Mouse (Mus musculus) forebrain, embryonic 16.5 days (tissue): ENCODE measurements around the gene Map3k5. TPM values are rescaled to one million over a fixed set of nuclear protein-coding genes. Genes with fewer than 3 reads are reported as not detected.

Source experiments
- ATAC-seq: fragments of 200-750 bp; cut with Nextera tagmentation; 2 replicates; pipeline ENCODE4 v1.8.0; 2017; ENCODE audit warnings: mild to moderate bottlenecking, moderate library complexity
- H3K27ac ChIP-seq: fragments of 300-500 bp; sonication (generic); 2 replicates; pipeline ENCODE4 v1.5.1; 2014; ENCODE audit warnings: low read length, control low read depth
- H3K27me3 ChIP-seq: fragments of 300-500 bp; sonication (generic); replicated peaks from 2 replicates; pipeline ENCODE4 v1.6.1; 2014; ENCODE audit warnings: low read length; ENCODE audit not compliant: control insufficient read depth, insufficient read depth
- H3K36me3 ChIP-seq: fragments of 300-500 bp; sonication (generic); 2 replicates; pipeline ENCODE4 v1.6.1; 2014; ENCODE audit not compliant: control insufficient read depth, insufficient read depth
- H3K4me1 ChIP-seq: fragments of 300-500 bp; sonication (generic); replicated peaks from 2 replicates; pipeline ENCODE4 v1.6.1; 2014; ENCODE audit warnings: low read length; ENCODE audit not compliant: control insufficient read depth, insufficient read depth
- H3K4me2 ChIP-seq: fragments of 300-500 bp; sonication (generic); 2 replicates; pipeline ENCODE4 v1.6.1; 2014; ENCODE audit warnings: mild to moderate bottlenecking, low read length, control low read depth
- H3K4me3 ChIP-seq: fragments of 300-500 bp; sonication (generic); replicated peaks from 2 replicates; pipeline ENCODE4 v1.5.1; 2014; ENCODE audit warnings: mild to moderate bottlenecking, low read length, control low read depth
- H3K9ac ChIP-seq: fragments of 300-500 bp; sonication (generic); replicated peaks from 2 replicates; pipeline ENCODE4 v1.6.1; 2014; ENCODE audit warnings: low read depth, low read length, control low read depth
- H3K9me3 ChIP-seq: fragments of 300-500 bp; sonication (generic); 2 replicates; pipeline ENCODE4 v1.6.1; 2016; ENCODE audit warnings: low read length; ENCODE audit not compliant: control insufficient read depth
- WGBS: fragments of 180-500 bp; shearing (Covaris S2); extraction: QIAGEN DNeasy Blood & Tissue Kit; methylation state at CpG from one replicate; pipeline ENCODE4 v1.1.7; 2014; 5-methylcytosine and 5-hydroxymethylcytosine counted together
- polyA plus RNA-seq: library from polyadenylated mRNA; unstranded; fragments of >200 nt; fragmentation: Nextera tagmentation; extraction: Ambion mirVana; gene quantifications from 2 replicates; pipeline ENCODE4 v1.2.1, GENCODE M21; 2015

Map3k5 gene
- polyA plus RNA-seq, 1 experiment from 2014 or later, result 0.84 TPM

DNA sequence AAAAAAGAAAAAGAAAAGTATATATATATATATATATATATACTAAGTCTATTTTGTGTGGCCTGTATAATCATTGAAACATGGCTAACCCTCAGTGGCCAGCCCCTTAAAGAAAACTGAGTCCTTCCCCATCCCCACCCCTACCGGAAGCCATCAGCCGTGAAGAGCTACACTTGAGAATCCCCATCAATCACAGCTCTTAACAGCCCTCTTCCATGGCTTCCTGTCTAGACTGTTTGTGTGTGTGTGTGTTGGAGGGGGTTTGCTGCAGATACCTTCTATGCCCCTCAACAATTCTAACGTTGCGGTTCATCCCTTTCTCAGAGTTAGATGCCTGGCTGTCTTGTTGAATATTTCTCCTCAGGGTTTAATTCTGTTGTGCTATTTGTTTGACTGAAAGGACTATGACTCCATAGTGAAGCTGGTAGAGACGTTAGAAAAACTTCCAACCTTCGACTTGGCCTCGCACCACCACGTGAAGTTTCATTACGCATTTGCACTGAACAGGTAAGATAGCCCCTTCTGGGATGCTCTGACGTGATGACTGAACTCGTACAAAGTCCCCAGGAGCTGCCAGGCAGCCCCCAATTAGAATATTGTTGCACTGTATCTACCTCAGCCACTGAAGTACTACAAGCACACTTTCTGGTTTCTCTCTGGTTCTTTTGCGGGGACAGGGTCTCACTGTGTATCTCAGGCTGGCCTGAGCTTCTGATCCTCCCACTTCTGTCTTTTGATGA, 91.7 kb downstream of the Map3k5 start:
- Histone ChIP-seq H3K27ac (no peak overlapping the region), H3K9me3 (no peaks in the 10 kb centered on the region), H3K36me3 (no peaks in the 10 kb centered on the region; the same call in 1 of the 2 replicates), H3K27me3 (no peaks in the 10 kb centered on the region), H3K4me1 (no peaks in the 10 kb centered on the region), H3K9ac (no peak overlapping the region), H3K4me3 (no peak overlapping the region), H3K4me2 (no peak overlapping the region)
- no peak for ATAC-seq
- WGBS, result 86% methylated on average over 12 of the region's 12 CpGs

DNA sequence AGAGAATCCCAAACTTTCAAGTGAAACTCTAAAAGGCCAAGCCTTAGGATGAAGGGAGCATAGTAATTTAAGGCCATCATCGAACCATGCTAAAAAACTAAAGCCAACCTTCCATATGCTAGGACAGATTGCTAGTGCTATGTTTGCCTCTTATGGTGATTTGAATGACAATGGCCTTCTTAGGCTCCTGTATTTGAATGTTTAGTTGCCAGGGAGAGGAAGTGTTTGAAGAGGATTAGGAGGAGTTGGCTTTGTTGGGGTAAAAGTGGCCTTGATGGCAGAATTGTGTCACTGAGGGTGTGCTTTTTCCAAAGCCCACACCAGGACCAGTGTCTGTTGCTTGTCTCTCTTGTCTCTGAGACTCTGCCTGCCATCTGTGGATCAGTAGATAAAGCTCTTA, 96.4 kb downstream of the Map3k5 start:
- Histone ChIP-seq H3K9ac (no peak overlapping the region), H3K27me3 (no peaks in the 10 kb centered on the region), H3K4me1 (no peaks in the 10 kb centered on the region), H3K4me3 (no peak overlapping the region), H3K36me3 (no peaks in the 10 kb centered on the region; the same call in 1 of the 2 replicates), H3K9me3 (no peaks in the 10 kb centered on the region), H3K4me2 (no peak overlapping the region), H3K27ac (no peak overlapping the region)
- no peak for ATAC-seq
- WGBS, result 52% methylated on average over 1 of the region's 1 CpGs

GRCm38 (mm10) chr10:20031936-20032335, 97.7 kb downstream of the Map3k5 start:
- H3K4me3 ChIP-seq, result no peak overlapping the region
- no peak overlapping the region for H3K27ac ChIP-seq
- no peaks in the 10 kb centered on the region for H3K4me1 ChIP-seq
- H3K9me3 ChIP-seq, result no peaks in the 10 kb centered on the region
- H3K9ac ChIP-seq, result no peak overlapping the region
- no peak for ATAC-seq
- H3K36me3 ChIP-seq, result no peaks in the 10 kb centered on the region; the same call in 1 of the 2 replicates
- no peak overlapping the region for H3K4me2 ChIP-seq
- no peaks in the 10 kb centered on the region for H3K27me3 ChIP-seq
- 40% methylated on average over 2 of the region's 2 CpGs for WGBS

- no peak overlapping the region for H3K9ac ChIP-seq
- no peak overlapping the region for H3K4me2 ChIP-seq
- H3K4me3 ChIP-seq, result no peak overlapping the region
- H3K36me3 ChIP-seq, result no peaks in the 10 kb centered on the region
- H3K27ac ChIP-seq, result no peak overlapping the region
- WGBS, result 82% methylated on average over 2 of the region's 2 CpGs
- H3K9me3 ChIP-seq, result no peaks in the 10 kb centered on the region
- H3K27me3 ChIP-seq, result no peaks in the 10 kb centered on the region
- no peaks in the 10 kb centered on the region for H3K4me1 ChIP-seq
- no peak for ATAC-seq
Measured at GRCm38 (mm10) chr10:20036375-20036774, 102.1 kb downstream of the Map3k5 start.

DNA sequence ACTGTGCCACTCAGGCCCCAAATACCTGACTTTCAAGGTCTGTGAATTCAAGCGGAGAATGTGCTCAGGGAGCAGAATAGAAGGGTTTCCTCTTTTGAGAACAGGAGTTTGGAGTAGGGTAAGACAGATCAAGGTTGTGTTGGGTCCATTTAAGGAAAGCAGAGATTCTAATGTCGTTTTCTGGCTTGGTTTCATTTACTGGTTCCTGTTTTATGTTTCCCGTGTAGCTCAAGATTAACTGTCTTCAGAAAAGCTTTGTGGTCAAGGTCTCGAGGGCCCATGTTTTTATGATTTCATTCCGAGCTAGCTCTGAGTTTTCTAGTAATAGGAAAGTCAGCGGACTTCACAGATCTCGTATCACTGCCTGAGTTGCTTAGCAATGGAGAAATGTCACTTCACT, 102.6 kb downstream of the Map3k5 start:
- Histone ChIP-seq H3K9me3 (no peaks in the 10 kb centered on the region), H3K36me3 (no peaks in the 10 kb centered on the region), H3K27me3 (no peaks in the 10 kb centered on the region), H3K27ac (no peak overlapping the region), H3K4me2 (no peak overlapping the region), H3K9ac (no peak overlapping the region), H3K4me1 (no peaks in the 10 kb centered on the region), H3K4me3 (no peak overlapping the region)
- WGBS, result 86% methylated on average over 7 of the region's 7 CpGs
- ATAC-seq, result no peak

DNA sequence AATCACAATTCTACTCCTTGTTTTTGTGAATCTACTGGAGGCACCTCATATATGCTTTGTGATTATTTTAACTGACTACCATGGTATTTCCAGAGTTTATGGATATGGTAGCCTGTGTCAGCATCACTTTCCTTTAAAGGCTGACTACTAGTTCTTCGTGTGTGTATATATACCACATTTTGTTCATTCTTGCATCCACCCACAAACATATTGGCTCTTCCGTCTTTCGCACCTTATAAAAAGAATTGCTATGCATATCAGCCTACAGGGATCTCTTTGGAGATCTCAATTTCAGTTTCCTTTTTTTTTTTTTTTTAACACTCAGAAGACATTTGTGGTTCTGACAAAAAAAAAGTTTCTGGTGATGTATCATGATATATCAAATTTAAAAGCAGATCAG, 105.3 kb downstream of the Map3k5 start:
- Histone ChIP-seq H3K4me1 (no peaks in the 10 kb centered on the region), H3K4me3 (no peak overlapping the region), H3K4me2 (no peak overlapping the region)

DNA sequence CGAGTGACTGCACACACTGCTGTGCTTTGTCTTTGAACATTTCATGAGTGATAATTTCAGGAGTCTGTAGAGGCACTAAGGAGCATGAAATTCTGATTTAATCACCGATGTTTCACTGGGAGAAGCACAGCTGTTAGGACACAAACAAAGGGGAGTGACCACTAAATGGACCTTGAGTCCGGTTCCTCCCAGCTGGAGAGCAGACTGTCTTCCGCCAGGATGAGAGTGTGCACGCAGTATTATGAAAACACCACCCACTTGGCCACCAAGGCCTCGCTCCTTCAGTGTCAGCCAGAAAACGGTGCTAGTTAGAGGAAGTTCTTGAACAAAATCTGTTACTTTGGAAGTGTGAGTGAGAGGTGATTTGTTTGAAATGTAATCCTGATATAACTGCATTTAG, 105.8 kb downstream of the Map3k5 start:
- Histone ChIP-seq H3K9me3 (no peaks in the 10 kb centered on the region), H3K4me3 (no peak overlapping the region), H3K9ac (no peak overlapping the region), H3K36me3 (no peaks in the 10 kb centered on the region), H3K27me3 (no peaks in the 10 kb centered on the region), H3K27ac (no peak overlapping the region), H3K4me2 (no peak overlapping the region), H3K4me1 (no peaks in the 10 kb centered on the region)
- ATAC-seq, result no peak
- WGBS, result 67% methylated on average over 7 of the region's 7 CpGs

More for the DNA sequence above, 105.3 kb downstream of the Map3k5 start:
- 95% methylated on average over 3 of the region's 3 CpGs for WGBS
- no peaks in the 10 kb centered on the region for H3K36me3 ChIP-seq
- H3K27ac ChIP-seq, result no peak overlapping the region
- no peak overlapping the region for H3K9ac ChIP-seq
- no peak for ATAC-seq
- H3K27me3 ChIP-seq, result no peaks in the 10 kb centered on the region
- no peaks in the 10 kb centered on the region for H3K9me3 ChIP-seq

GRCm38 (mm10) chr10:20040677-20041076, 106.4 kb downstream of the Map3k5 start:
- 81% methylated on average over 4 of the region's 4 CpGs for WGBS
- Histone ChIP-seq H3K4me2 (no peak overlapping the region), H3K36me3 (no peaks in the 10 kb centered on the region), H3K4me1 (peaks cover under 1% of the 10 kb centered on the region; the same call in 1 of the 2 replicates), H3K9ac (no peak overlapping the region), H3K4me3 (no peak overlapping the region), H3K27me3 (no peaks in the 10 kb centered on the region), H3K27ac (no peak overlapping the region), H3K9me3 (no peaks in the 10 kb centered on the region)
- no peak for ATAC-seq

DNA sequence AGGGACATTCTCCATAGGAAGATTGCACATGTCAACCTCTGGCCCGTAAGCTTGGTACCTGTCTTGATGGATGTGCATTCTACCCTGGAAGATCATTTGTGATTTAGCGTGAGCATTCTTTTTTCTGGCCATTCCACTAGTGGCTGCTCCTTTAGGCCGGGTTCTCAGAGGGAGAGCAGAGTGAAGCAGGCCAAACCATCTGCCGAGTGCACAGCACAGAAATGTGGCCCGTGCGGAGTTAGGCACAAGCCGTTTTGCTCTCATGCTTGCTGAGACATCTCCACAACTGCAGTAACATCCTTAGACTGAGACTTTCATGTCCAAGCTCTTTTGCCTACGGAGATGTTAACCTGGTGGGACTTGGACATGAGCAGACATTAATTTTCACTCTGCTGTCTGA, 107.8 kb downstream of the Map3k5 start:
- Histone ChIP-seq H3K9me3 (no peaks in the 10 kb centered on the region), H3K27ac (no peak overlapping the region), H3K9ac (no peak overlapping the region), H3K4me3 (no peak overlapping the region), H3K36me3 (no peaks in the 10 kb centered on the region), H3K4me1 (peaks cover 5% of the 10 kb centered on the region; the same call in 1 of the 2 replicates), H3K27me3 (no peaks in the 10 kb centered on the region), H3K4me2 (no peak overlapping the region)
- 94% methylated on average over 8 of the region's 8 CpGs for WGBS
- ATAC-seq, result no peak
